Mouse (Mus musculus): ENCODE measurements around the gene Gpr156. TPM values are rescaled to one million over a fixed set of nuclear protein-coding genes. Genes with fewer than 3 reads are reported as not detected.

Gpr156 gene
- total RNA-seq, 2 experiments from 2014 or later = 1.2 to 1.5 TPM

Other genes starting within 250 kb of the Gpr156 start
- 100 to 1,000 TPM; 242 to 304 TPM for gene Fstl1, start 139.6 kb upstream of the Gpr156 start, total RNA-seq (2021)
- gene Gm36028, start 55.4 kb upstream of the Gpr156 start, total RNA-seq (2021) = under 1 TPM; 0.25 to 0.28 TPM
- 100 to 1,000 TPM; 180 to 183 TPM for gene Lrrc58, start 48.1 kb upstream of the Gpr156 start, total RNA-seq (2021)
- gene Gsk3b, start 172.5 kb downstream of the Gpr156 start, total RNA-seq (2021) = 10 to 100 TPM; 77.3 to 86.8 TPM

Data from adrenal gland, postnatal 4 days (tissue).